Mouse (Mus musculus): Measurements from ENCODE around the gene Gm21860. TPM values are rescaled to one million over a fixed set of nuclear protein-coding genes. Genes with fewer than 3 reads are reported as not detected.
"Not testable (repeated sequence)": the region's sequence is repeated elsewhere in the genome, so short reads cannot be mapped to it uniquely, and the experiment has no call there.

Gm21860 gene
- not detected in 2 replicates for polyA plus RNA-seq (2015; fragmentation: Nextera tagmentation; extraction: Ambion mirVana)

DNA sequence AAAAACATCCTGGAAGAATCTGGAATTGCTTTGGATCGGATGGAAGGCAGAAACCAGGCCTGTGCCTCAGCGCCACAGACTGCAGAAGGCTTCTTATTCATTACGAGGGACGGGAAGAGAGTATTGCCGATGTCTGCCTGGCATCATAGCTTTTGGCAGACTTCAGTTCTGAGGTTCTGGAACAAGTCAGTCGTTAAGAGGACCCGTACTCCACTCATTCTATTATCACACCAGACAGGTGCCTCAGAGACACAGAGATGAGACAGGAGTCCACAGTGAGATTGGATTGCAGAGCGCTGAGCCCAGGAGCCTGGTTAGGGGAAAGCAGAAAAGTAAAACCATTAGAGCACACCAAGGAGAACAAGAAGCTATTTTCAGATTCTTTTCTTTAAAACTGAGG, at the start of gene Gm21860:
Gm21860 (minus strand) TSS at position 101 of the 400 bp plus-strand sequence.
- H3K4me2 ChIP-seq (ENCODE audit: low read depth, low read length); H3K36me3 ChIP-seq (ENCODE audit: control insufficient read depth, insufficient read depth); H3K27ac ChIP-seq (ENCODE audit: low read length); H3K27me3 ChIP-seq (ENCODE audit: control insufficient read depth, insufficient read depth, low read length); H3K4me1 ChIP-seq (ENCODE audit: control insufficient read depth, insufficient read depth, low read length); H3K9ac ChIP-seq (ENCODE audit: low read length); H3K9me3 ChIP-seq (replicated peaks; ENCODE audit: control insufficient read depth, low read length); ATAC-seq (replicated peaks; ENCODE audit: extremely low read depth, insufficient read depth, low FRiP score); H3K4me3 ChIP-seq (ENCODE audit: low read length): not testable (repeated sequence)
- WGBS = no CpG with 5 or more reads among the region's 8 CpGs

DNA sequence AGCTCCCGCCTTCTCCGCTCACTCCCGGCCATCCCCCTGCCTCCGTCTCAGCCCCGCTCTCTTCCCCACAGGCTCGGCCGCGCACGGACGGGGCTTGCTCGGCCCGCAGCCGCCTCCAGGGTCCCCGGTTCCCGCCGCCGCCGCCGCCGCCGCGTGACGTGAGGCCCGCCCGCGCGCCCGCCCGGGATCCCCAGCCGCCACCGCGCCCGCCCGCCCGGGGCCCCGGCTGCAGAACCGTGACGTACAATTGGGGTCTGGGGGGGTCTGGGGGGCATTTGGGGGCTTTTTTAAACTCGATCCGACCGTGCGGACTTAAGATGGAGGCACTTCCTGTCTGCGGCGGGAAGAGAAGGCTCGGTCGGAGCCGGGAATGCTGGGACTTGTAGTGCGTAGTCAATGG, 29.8 kb upstream of the Gm21860 start, which contains the start of gene Gm47283:
Gm47283 (plus strand) TSS at position 301 of the 400 bp plus-strand sequence.
- not testable (repeated sequence) for H3K36me3 ChIP-seq (ENCODE audit: control insufficient read depth, insufficient read depth); ATAC-seq (replicated peaks; ENCODE audit: extremely low read depth, insufficient read depth, low FRiP score); H3K9me3 ChIP-seq (replicated peaks; ENCODE audit: control insufficient read depth, low read length); H3K4me1 ChIP-seq (ENCODE audit: control insufficient read depth, insufficient read depth, low read length); H3K4me3 ChIP-seq (ENCODE audit: low read length); H3K27ac ChIP-seq (ENCODE audit: low read length); H3K4me2 ChIP-seq (ENCODE audit: low read depth, low read length); H3K9ac ChIP-seq (ENCODE audit: low read length); H3K27me3 ChIP-seq (ENCODE audit: control insufficient read depth, insufficient read depth, low read length)
- WGBS = no CpG with 5 or more reads among the region's 48 CpGs

DNA sequence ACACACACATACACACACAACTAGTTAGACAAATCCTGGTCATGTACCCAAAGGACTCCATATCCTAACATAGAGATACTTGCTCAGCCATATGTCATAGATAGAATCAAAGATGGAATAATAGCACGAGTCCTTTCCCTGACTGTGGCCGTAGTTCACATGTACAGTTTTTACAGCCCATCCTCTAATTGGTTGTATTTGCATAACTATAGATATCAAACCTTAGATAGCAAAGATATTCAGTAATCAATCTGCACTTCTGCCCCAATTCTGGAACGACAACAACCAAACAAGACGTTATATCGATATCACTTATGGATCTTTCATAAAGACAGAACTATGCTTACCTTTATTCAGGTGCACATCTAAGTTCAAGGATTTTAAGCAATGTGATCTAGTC, 9.4 kb downstream of the Gm21860 start:
- H3K4me2 ChIP-seq (ENCODE audit: low read depth, low read length); H3K9ac ChIP-seq (ENCODE audit: low read length); H3K4me3 ChIP-seq (ENCODE audit: low read length); H3K27me3 ChIP-seq (ENCODE audit: control insufficient read depth, insufficient read depth, low read length); ATAC-seq (replicated peaks; ENCODE audit: extremely low read depth, insufficient read depth, low FRiP score); H3K4me1 ChIP-seq (ENCODE audit: control insufficient read depth, insufficient read depth, low read length); H3K27ac ChIP-seq (ENCODE audit: low read length): not testable (repeated sequence)
- Histone ChIP-seq H3K36me3 (ENCODE audit: control insufficient read depth, insufficient read depth) (peaks cover 25% of the 10 kb centered on the region), H3K9me3 (replicated peaks; ENCODE audit: control insufficient read depth, low read length) (peaks cover 24% of the 10 kb centered on the region)
- whole genome bisulfite sequencing = 90% methylated on average over 5 of the region's 5 CpGs

DNA sequence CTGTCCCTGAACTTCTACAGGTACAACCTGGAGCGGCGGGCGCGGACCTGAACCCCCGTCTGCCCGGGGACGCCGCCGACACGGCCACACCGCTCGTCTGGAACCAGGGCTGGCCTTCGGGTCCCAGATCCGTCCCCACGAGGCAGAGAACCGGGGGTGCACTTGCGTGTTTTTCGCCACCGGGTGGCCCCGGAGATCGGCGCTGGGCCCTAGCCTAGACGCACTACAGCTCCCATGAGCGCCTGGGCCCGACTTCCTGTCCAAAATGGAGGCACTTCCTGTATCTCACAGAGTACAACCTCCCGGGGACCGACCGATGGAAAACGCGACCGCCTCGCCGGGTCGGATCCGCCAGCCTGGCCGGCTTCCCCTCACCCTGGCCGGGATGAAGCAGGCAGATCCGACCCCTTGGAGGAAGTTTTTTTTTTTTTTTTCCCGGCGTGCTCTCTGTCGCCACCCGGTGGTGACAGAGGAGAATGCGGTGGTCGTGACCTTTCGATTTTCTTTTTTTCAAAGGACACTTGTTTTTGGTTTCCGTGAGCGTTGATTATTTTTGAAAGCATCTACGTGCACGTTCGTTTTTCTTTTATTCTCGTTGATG, 10.1 kb downstream of the Gm21860 start:
- 54% methylated on average over 51 of the region's 51 CpGs for WGBS
- not testable (repeated sequence) for H3K4me1 ChIP-seq (ENCODE audit: control insufficient read depth, insufficient read depth, low read length); H3K27me3 ChIP-seq (ENCODE audit: control insufficient read depth, insufficient read depth, low read length)
- peaks cover 32% of the 10 kb centered on the region for H3K9me3 ChIP-seq (replicated peaks; ENCODE audit: control insufficient read depth, low read length)
- peak overlapping the region; percentile 57 for H3K4me2 ChIP-seq (ENCODE audit: low read depth, low read length)
- H3K4me3 ChIP-seq (ENCODE audit: low read length) = peak overlapping the region; percentile 47
- H3K36me3 ChIP-seq (ENCODE audit: control insufficient read depth, insufficient read depth) = peaks cover 32% of the 10 kb centered on the region
- peak; percentile 91 for ATAC-seq (replicated peaks; ENCODE audit: extremely low read depth, insufficient read depth, low FRiP score)
- peak overlapping the region; percentile 64 for H3K9ac ChIP-seq (ENCODE audit: low read length)
- H3K27ac ChIP-seq (ENCODE audit: low read length) = peak overlapping the region; percentile 64

DNA sequence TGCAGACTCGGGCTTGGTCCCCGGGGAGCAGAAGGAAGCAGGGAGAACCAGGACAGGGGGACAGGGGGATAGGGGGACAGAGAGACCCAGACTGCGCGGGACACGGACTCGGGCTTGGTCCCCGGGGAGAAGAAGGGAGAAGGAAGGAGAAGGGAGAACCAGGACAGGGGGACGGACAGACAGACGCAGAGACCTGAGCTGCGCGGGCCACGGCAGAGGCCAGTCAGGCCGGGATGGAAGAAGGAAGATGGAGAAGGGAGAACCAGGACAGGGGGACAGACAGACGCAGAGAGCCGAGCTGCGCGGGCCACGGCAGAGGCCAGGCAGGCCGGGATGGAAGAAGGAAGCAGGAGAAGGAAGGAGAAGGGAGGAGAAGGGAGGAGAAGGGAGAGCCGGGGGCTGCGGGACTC, 10.8 kb downstream of the Gm21860 start:
- Histone ChIP-seq H3K4me1 (ENCODE audit: control insufficient read depth, insufficient read depth, low read length) (no peaks in the 10 kb centered on the region), H3K9ac (ENCODE audit: low read length) (no peak overlapping the region), H3K36me3 (ENCODE audit: control insufficient read depth, insufficient read depth) (peaks cover 39% of the 10 kb centered on the region), H3K4me2 (ENCODE audit: low read depth, low read length) (no peak overlapping the region), H3K27me3 (ENCODE audit: control insufficient read depth, insufficient read depth, low read length) (no peaks in the 10 kb centered on the region), H3K27ac (ENCODE audit: low read length) (no peak overlapping the region; the same call in 1 of the 2 replicates), H3K9me3 (replicated peaks; ENCODE audit: control insufficient read depth, low read length) (peaks cover 38% of the 10 kb centered on the region), H3K4me3 (ENCODE audit: low read length) (no peak overlapping the region)
- no peak for ATAC-seq (replicated peaks; ENCODE audit: extremely low read depth, insufficient read depth, low FRiP score)
- 45% methylated on average over 2 of the region's 21 CpGs for WGBS

DNA sequence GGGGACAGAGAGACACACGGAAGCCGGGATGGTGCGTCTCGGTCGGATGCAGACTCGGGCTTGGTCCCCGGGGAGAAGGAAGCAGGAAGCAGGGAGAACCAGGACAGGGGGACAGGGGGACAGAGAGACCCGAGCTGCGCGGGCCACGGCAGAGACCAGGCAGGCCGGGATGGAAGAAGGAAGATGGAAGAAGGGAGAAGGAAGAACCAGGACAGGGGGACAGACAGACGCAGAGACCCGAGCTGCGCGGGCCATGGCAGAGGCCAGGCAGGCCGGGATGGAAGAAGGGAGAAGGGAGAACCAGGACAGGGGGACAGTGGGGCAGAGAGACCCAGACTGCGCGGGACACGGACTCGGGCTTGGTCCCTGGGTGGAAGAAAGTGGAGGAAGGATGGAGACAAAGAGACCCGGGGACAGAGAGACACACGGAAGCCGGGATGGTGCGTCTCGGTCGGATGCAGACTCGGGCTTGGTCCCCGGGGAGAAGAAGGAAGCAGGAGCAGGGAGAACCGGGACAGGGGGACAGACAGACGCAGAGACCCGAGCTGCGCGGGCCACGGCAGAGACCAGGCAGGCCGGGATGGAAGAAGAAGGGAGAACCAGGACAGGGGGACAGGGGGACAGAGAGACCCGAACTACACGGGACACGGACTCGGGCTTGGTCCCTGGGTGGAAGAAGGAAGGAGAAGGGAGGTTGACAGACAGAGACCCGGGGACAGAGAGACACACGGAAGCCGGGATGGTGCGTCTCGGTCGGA, 11.4 kb downstream of the Gm21860 start:
- not testable (repeated sequence) for ATAC-seq (replicated peaks; ENCODE audit: extremely low read depth, insufficient read depth, low FRiP score); H3K27me3 ChIP-seq (ENCODE audit: control insufficient read depth, insufficient read depth, low read length); H3K4me3 ChIP-seq (ENCODE audit: low read length); H3K4me2 ChIP-seq (ENCODE audit: low read depth, low read length); H3K9ac ChIP-seq (ENCODE audit: low read length); H3K27ac ChIP-seq (ENCODE audit: low read length); H3K4me1 ChIP-seq (ENCODE audit: control insufficient read depth, insufficient read depth, low read length)
- WGBS = 80% methylated on average over 44 of the region's 46 CpGs
- Histone ChIP-seq H3K9me3 (replicated peaks; ENCODE audit: control insufficient read depth, low read length) (peaks cover 39% of the 10 kb centered on the region), H3K36me3 (ENCODE audit: control insufficient read depth, insufficient read depth) (peaks cover 40% of the 10 kb centered on the region)

DNA sequence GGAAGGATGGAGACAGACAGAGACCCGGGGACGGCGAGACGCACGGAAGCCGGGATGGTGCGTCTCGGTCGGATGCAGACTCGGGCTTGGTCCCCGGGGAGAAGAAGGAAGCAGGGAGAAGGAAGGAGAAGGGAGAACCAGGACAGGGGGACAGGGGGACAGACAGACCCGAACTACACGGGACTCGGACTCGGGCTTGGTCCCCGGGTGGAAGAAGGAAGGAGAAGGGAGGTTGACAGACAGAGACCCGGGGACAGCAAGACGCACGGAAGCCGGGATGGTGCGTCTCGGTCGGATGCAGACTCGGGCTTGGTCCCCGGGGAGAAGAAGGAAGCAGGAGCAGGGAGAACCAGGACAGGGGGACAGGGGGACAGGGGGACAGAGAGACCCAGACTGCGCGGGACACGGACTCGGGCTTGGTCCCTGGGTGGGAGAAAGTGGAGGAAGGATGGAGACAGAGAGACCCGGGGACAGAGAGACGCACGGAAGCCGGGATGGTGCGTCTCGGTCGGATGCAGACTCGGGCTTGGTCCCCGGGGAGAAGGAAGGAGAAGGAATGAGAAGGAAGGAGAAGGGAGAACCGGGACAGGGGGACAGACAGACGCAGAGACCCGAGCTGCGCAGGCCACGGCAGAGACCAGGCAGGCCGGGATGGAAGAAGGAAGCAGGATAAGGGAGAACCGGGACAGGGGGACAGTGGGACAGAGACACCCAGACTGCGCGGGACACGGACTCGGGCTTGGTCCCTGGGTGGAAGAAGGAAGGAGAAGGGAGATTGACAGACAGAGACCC, 12.2 kb downstream of the Gm21860 start:
- Histone ChIP-seq H3K9me3 (replicated peaks; ENCODE audit: control insufficient read depth, low read length) (peaks cover 39% of the 10 kb centered on the region), H3K36me3 (ENCODE audit: control insufficient read depth, insufficient read depth) (peaks cover 40% of the 10 kb centered on the region)
- ATAC-seq (replicated peaks; ENCODE audit: extremely low read depth, insufficient read depth, low FRiP score); H3K4me1 ChIP-seq (ENCODE audit: control insufficient read depth, insufficient read depth, low read length); H3K9ac ChIP-seq (ENCODE audit: low read length); H3K4me3 ChIP-seq (ENCODE audit: low read length); H3K4me2 ChIP-seq (ENCODE audit: low read depth, low read length); H3K27ac ChIP-seq (ENCODE audit: low read length); H3K27me3 ChIP-seq (ENCODE audit: control insufficient read depth, insufficient read depth, low read length): not testable (repeated sequence)
- 84% methylated on average over 49 of the region's 49 CpGs for WGBS

DNA sequence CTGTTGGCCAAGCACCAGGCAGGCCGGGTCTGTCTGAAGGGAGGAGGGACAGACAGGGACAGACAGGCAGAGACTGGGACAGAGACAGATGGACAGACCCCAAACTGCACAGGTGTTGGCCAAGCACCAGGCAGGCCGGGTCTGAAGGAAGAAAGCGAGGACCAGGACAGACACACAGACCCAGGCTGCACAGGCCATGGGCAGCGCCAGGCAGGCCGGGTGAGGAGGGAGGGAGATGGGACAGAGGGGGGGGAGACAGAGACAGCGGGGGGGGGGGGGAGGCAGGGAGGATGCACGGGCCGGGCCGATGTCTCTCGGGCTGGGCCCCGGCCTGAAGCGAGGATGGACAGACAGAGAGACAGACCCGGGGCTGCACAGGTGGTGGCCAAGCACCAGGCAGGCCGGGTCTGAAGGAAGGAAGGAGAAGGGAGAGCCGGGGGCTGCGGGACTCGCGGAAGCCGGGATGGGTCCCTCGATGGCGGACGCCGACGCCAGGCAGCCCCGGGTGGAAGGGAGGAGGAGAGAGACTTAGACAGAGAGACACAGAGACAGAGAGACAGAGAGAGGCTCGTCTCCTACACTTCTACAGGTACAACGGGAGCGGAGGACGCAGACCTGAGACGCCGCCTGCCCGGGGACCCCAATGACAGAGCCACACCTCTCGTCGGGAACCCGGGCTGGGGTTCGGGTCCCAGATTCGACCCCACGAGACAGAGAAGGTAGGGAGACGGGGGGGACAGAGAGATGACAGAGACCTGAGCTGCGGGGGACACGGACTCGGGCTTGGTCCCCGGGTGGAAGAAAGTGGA, 13.0 kb downstream of the Gm21860 start:
- not testable (repeated sequence) for H3K27me3 ChIP-seq (ENCODE audit: control insufficient read depth, insufficient read depth, low read length); H3K4me2 ChIP-seq (ENCODE audit: low read depth, low read length); H3K4me3 ChIP-seq (ENCODE audit: low read length); H3K9ac ChIP-seq (ENCODE audit: low read length); H3K27ac ChIP-seq (ENCODE audit: low read length); H3K4me1 ChIP-seq (ENCODE audit: control insufficient read depth, insufficient read depth, low read length)
- 82% methylated on average over 42 of the region's 43 CpGs for WGBS
- peak; percentile 8 for ATAC-seq (replicated peaks; ENCODE audit: extremely low read depth, insufficient read depth, low FRiP score)
- peaks cover 39% of the 10 kb centered on the region for H3K9me3 ChIP-seq (replicated peaks; ENCODE audit: control insufficient read depth, low read length)
- peaks cover 40% of the 10 kb centered on the region for H3K36me3 ChIP-seq (ENCODE audit: control insufficient read depth, insufficient read depth)

Measured in heart, embryonic 16.5 days (tissue).